Mouse (Mus musculus): Measurements from ENCODE around the gene Cdk11b. TPM values are rescaled to one million over a fixed set of nuclear protein-coding genes. Genes with fewer than 3 reads are reported as not detected.

Cdk11b gene
- polyA plus RNA-seq (2012; ENCODE audit: insufficient read depth, insufficient read length, missing spikeins), result 102 and 117 TPM in 2 replicates

- TF ChIP-seq CTCF (IDR thresholded peaks at IDR 0.05; ENCODE audit: low read depth, low read length) (no peak), POLR2A (IDR thresholded peaks at IDR 0.05; ENCODE audit: borderline replicate concordance, low read depth, low read length) (0 out of 2 replicates have a peak, but pooled peaks have one; percentile 69)
- H3K4me1 ChIP-seq (ENCODE audit: control insufficient read depth, insufficient read depth, low read length), result 0 out of 2 replicates have a peak, but pooled peaks cover 2% of the 10 kb centered on the region
- peak within 1 kb of the TSS; percentile 80 for H3K4me3 ChIP-seq (ENCODE audit: insufficient read depth, low read length)
- H3K27ac ChIP-seq (ENCODE audit: insufficient read depth, low read depth, low read length), result peak within 1 kb of the TSS; percentile 81
Observed at GRCm38 (mm10) chr4:155624338-155625291, at the start of gene Cdk11b. Gene Cdk11b (plus strand): TSS chr4:155624854.

DNA sequence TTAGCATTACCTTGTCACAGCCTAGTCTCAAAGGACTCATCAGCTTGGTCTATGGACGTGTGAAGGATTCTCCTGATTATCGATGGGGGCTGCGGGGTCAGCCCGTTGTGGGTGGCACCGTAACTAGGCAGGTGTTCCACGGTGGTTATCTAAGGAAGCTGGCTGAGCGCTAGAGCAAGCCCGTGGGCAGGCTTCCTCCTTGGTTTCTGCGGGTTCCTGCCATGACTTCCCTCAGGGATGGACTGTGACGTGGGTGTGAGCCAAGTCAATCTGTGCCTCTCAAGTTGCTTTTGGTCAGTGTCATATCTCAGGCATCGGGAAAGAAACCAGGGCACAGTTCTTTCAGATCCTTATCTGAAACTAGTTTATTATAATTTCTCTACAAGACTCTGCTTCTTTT is 49.7 kb upstream of the Cdk11b start:
- Histone ChIP-seq H3K4me1 (ENCODE audit: control insufficient read depth, insufficient read depth, low read length) (peaks cover 36% of the 10 kb centered on the region), H3K27ac (ENCODE audit: insufficient read depth, low read depth, low read length) (no peak overlapping the region), H3K4me3 (ENCODE audit: insufficient read depth, low read length) (no peak overlapping the region)
- TF ChIP-seq CTCF (IDR thresholded peaks at IDR 0.05; ENCODE audit: low read depth, low read length), result no peak
- no peak for TF ChIP-seq POLR2A (IDR thresholded peaks at IDR 0.05; ENCODE audit: borderline replicate concordance, low read depth, low read length)

GRCm38 (mm10) chr4:155575521-155575920 is 49.1 kb upstream of the Cdk11b start:
- no peak overlapping the region for H3K4me3 ChIP-seq (ENCODE audit: insufficient read depth, low read length)
- peaks cover 34% of the 10 kb centered on the region for H3K4me1 ChIP-seq (ENCODE audit: control insufficient read depth, insufficient read depth, low read length)
- H3K27ac ChIP-seq (ENCODE audit: insufficient read depth, low read depth, low read length), result no peak overlapping the region
- TF ChIP-seq POLR2A (IDR thresholded peaks at IDR 0.05; ENCODE audit: borderline replicate concordance, low read depth, low read length) (no peak), CTCF (IDR thresholded peaks at IDR 0.05; ENCODE audit: low read depth, low read length) (no peak)

GRCm38 (mm10) chr4:155577132-155577531 is 47.5 kb upstream of the Cdk11b start:
- peaks cover 26% of the 10 kb centered on the region for H3K4me1 ChIP-seq (ENCODE audit: control insufficient read depth, insufficient read depth, low read length)
- H3K4me3 ChIP-seq (ENCODE audit: insufficient read depth, low read length), result no peak overlapping the region
- no peak overlapping the region for H3K27ac ChIP-seq (ENCODE audit: insufficient read depth, low read depth, low read length)
- TF ChIP-seq CTCF (IDR thresholded peaks at IDR 0.05; ENCODE audit: low read depth, low read length), result no peak
- no peak for TF ChIP-seq POLR2A (IDR thresholded peaks at IDR 0.05; ENCODE audit: borderline replicate concordance, low read depth, low read length)

- Histone ChIP-seq H3K4me1 (ENCODE audit: control insufficient read depth, insufficient read depth, low read length) (peaks cover 31% of the 10 kb centered on the region), H3K27ac (ENCODE audit: insufficient read depth, low read depth, low read length) (no peak overlapping the region), H3K4me3 (ENCODE audit: insufficient read depth, low read length) (no peak overlapping the region)
- TF ChIP-seq POLR2A (IDR thresholded peaks at IDR 0.05; ENCODE audit: borderline replicate concordance, low read depth, low read length) (no peak), CTCF (IDR thresholded peaks at IDR 0.05; ENCODE audit: low read depth, low read length) (no peak)
Observed at GRCm38 (mm10) chr4:155577741-155578140, 46.9 kb upstream of the Cdk11b start.

DNA sequence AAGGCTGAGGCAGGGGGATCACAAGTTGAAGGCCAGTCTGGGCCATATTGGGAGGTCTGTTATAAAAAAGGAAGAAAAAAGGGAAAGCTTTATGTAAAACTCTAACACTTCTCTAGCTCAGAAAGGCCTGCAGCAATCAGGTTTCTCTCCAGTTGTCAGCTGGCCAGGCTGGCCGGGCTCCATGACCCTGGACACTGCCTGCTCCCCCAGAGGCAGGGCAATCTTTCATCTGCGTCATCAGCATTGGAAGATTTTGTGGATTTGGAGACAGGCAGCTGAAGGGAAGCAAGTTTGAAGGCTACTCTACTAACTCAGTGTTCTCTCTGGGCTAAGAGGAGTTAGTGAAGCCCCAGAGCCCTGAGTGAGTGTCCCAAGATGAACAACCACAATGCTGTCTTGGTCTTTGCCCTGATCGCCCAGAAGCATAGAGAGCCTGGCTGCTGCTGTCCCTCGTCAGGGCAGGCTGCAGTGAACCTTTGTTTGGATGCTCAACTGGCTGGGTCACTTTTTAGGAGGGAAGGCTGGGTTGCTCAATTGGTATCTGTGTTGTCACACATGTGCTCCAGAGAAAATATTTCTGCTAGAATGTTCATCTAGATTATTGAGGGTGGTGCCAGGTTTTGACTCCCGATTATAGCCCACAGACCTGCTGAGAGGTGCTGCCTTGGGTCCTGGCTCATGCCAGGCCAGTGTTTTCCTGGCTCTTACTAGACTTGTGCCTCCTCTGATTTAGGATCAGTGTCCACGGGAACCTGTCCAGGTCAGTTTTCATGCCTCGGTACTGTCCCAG is 46.1 kb upstream of the Cdk11b start:
- peaks cover 34% of the 10 kb centered on the region for H3K4me1 ChIP-seq (ENCODE audit: control insufficient read depth, insufficient read depth, low read length)

GRCm38 (mm10) chr4:155580420-155580819 is 44.2 kb upstream of the Cdk11b start:
- peaks cover 26% of the 10 kb centered on the region for H3K4me1 ChIP-seq (ENCODE audit: control insufficient read depth, insufficient read depth, low read length)
- TF ChIP-seq CTCF (IDR thresholded peaks at IDR 0.05; ENCODE audit: low read depth, low read length) (peak; percentile 63), POLR2A (IDR thresholded peaks at IDR 0.05; ENCODE audit: borderline replicate concordance, low read depth, low read length) (no peak)
- H3K27ac ChIP-seq (ENCODE audit: insufficient read depth, low read depth, low read length), result no peak overlapping the region
- H3K4me3 ChIP-seq (ENCODE audit: insufficient read depth, low read length), result no peak overlapping the region

More for the DNA sequence above, 46.1 kb upstream of the Cdk11b start:
- TF ChIP-seq CTCF (IDR thresholded peaks at IDR 0.05; ENCODE audit: low read depth, low read length) (no peak), POLR2A (IDR thresholded peaks at IDR 0.05; ENCODE audit: borderline replicate concordance, low read depth, low read length) (no peak)
- Histone ChIP-seq H3K27ac (ENCODE audit: insufficient read depth, low read depth, low read length) (no peak overlapping the region), H3K4me3 (ENCODE audit: insufficient read depth, low read length) (no peak overlapping the region)

DNA sequence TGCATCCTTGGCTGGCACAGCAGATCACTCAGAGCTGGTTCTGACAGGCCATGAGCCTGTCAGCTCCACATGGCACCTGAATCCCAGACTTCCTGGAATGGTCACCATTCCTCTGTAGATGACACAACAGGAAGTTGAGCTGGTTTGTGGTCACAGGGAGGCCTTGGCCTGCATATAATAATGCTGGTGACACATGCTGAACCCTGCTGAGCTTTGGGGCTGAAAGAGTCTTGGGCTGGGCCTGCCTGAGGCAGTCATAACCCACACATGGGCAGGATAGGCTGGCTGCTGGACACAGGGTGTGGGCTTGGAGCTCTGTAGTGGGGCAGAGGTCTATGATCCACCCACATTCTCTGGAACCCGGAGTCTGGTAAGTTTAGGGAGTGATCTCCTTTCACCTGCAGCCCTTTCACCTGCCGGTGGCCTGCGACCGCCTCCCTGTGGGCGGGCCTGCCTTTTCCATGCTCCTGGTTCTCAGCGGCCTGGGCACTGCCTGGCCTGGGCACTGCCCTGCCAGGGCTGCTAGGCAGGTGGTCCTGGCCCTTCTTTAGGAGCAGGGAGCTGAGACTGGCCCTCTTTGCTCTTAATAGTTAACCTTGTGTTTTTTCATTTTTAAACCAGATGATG is 42.3 kb upstream of the Cdk11b start:
- Histone ChIP-seq H3K27ac (ENCODE audit: insufficient read depth, low read depth, low read length) (peak overlapping the region; percentile 69), H3K4me3 (ENCODE audit: insufficient read depth, low read length) (peak overlapping the region; percentile 28)
- TF ChIP-seq POLR2A (IDR thresholded peaks at IDR 0.05; ENCODE audit: borderline replicate concordance, low read depth, low read length), result no peak
- no peak for TF ChIP-seq CTCF (IDR thresholded peaks at IDR 0.05; ENCODE audit: low read depth, low read length)

GRCm38 (mm10) chr4:155589356-155589755 is 35.3 kb upstream of the Cdk11b start:
- Histone ChIP-seq H3K4me3 (ENCODE audit: insufficient read depth, low read length) (no peak overlapping the region), H3K27ac (ENCODE audit: insufficient read depth, low read depth, low read length) (no peak overlapping the region), H3K4me1 (ENCODE audit: control insufficient read depth, insufficient read depth, low read length) (peaks cover 6% of the 10 kb centered on the region)
- TF ChIP-seq CTCF (IDR thresholded peaks at IDR 0.05; ENCODE audit: low read depth, low read length), result no peak
- TF ChIP-seq POLR2A (IDR thresholded peaks at IDR 0.05; ENCODE audit: borderline replicate concordance, low read depth, low read length), result no peak

More for the DNA sequence above, 42.3 kb upstream of the Cdk11b start:
- peaks cover 25% of the 10 kb centered on the region for H3K4me1 ChIP-seq (ENCODE audit: control insufficient read depth, insufficient read depth, low read length)

All from bone marrow macrophage, adult 2 months (primary cell).